Mouse (Mus musculus): Measurements from ENCODE around the gene Glra1. TPM values are rescaled to one million over a fixed set of nuclear protein-coding genes. Genes with fewer than 3 reads are reported as not detected.
A peak's percentile ranks its signal among the peaks of the same experiment; 100 is the strongest.
"Not testable (repeated sequence)": the region's sequence is repeated elsewhere in the genome, so short reads cannot be mapped to it uniquely, and the experiment has no call there.

The Glra1 gene
- not detected in 2 replicates for polyA plus RNA-seq (2011; ENCODE audit: insufficient read depth, insufficient read length, low read depth, missing spikeins)

DNA sequence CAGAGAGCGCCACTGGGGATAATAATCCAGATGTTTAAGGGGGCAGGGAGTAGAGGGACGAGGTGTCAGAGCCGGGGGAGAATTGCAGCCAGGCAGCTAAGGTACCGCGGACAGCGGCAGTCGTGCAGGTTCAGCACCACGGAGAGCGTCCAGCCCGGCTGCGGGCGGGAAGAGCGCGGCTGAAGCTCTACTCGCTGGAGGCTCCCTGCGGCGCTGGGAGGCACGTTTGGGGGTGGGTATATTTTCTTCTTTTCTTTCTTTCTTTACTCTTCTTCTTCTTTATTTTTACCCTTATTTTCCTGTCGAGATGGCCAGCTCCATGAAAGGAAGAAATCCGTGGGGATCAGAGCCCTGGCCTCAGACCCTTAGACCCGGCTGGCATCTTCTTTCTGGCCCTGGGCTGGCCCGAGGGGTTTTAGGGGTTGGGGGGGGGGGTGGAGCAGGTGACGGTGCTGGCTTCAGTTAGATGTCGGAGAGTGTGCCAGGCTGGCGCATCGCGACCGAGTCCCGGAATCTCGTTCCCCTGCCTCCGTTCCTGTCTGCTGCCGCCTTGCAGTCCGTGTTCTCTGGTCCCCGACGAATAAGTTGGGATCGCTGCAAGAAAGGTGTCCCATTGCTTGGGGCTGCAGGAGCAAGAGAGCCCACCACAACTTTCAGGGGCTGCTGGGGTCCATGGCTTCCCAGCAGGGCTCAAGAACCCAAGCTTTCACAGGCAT is at the start of gene Glra1:
Gene Glra1, minus strand, starts transcription at position 391 of the 716 bp plus-strand sequence.
- no peak within 1 kb of the TSS for H3K9ac ChIP-seq (ENCODE audit: low read depth, poor library complexity, severe bottlenecking)
- no peak within 1 kb of the TSS for H3K27ac ChIP-seq (ENCODE audit: insufficient read depth, low read length)
- no peaks in the 10 kb centered on the region for H3K36me3 ChIP-seq (ENCODE audit: control insufficient read depth, insufficient read depth, low read length, poor library complexity, severe bottlenecking)
- no peaks in the 10 kb centered on the region for H3K9me3 ChIP-seq (replicated peaks; ENCODE audit: control insufficient read depth, insufficient read depth, low read length, poor library complexity, severe bottlenecking)
- no peaks in the 10 kb centered on the region for H3K4me1 ChIP-seq (ENCODE audit: control insufficient read depth, insufficient read depth, low read length)
- no peaks in the 10 kb centered on the region for H3K27me3 ChIP-seq (ENCODE audit: control insufficient read depth, insufficient read depth, low read length, poor library complexity, severe bottlenecking)
- H3K4me3 ChIP-seq (ENCODE audit: low read depth, low read length) = peak within 1 kb of the TSS; percentile 17
- TF ChIP-seq CTCF (IDR thresholded peaks at IDR 0.05; ENCODE audit: low read depth, low read length) (no peak), EP300 (IDR thresholded peaks at IDR 0.05; ENCODE audit: insufficient read depth, low read depth, low read length) (0 out of 2 replicates have a peak, but pooled peaks have one; percentile 15), POLR2A (IDR thresholded peaks at IDR 0.05; ENCODE audit: insufficient read depth, low read length) (no peak)

DNA sequence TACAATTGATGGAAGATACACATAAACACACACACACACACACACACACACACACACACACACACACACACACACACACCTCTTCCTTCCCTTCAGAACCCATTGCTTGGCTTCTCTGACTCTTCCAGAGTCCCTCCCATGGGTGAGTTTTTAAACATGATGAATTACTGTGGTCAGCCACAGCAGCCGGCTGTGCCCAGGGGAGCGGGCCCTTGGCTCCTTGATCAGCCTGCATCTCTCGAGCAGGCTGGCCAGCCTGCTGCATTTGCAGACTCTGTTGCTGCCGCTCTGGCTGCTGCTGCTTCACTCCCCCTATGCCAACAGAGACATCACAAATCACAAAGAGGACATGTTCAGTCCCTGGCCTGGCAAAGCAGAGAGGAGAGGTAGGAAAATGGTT is 29.0 kb upstream of the Glra1 start:
- no peak overlapping the region for H3K9ac ChIP-seq (ENCODE audit: low read depth, poor library complexity, severe bottlenecking)
- no peak for TF ChIP-seq CTCF (IDR thresholded peaks at IDR 0.05; ENCODE audit: low read depth, low read length)
- TF ChIP-seq EP300 (IDR thresholded peaks at IDR 0.05; ENCODE audit: insufficient read depth, low read depth, low read length) = no peak
- TF ChIP-seq POLR2A (IDR thresholded peaks at IDR 0.05; ENCODE audit: insufficient read depth, low read length) = no peak
- no peaks in the 10 kb centered on the region for H3K27me3 ChIP-seq (ENCODE audit: control insufficient read depth, insufficient read depth, low read length, poor library complexity, severe bottlenecking)
- H3K36me3 ChIP-seq (ENCODE audit: control insufficient read depth, insufficient read depth, low read length, poor library complexity, severe bottlenecking) = no peaks in the 10 kb centered on the region
- H3K27ac ChIP-seq (ENCODE audit: insufficient read depth, low read length) = no peak overlapping the region
- no peak overlapping the region for H3K4me3 ChIP-seq (ENCODE audit: low read depth, low read length)
- no peaks in the 10 kb centered on the region for H3K4me1 ChIP-seq (ENCODE audit: control insufficient read depth, insufficient read depth, low read length)
- H3K9me3 ChIP-seq (replicated peaks; ENCODE audit: control insufficient read depth, insufficient read depth, low read length, poor library complexity, severe bottlenecking) = no peaks in the 10 kb centered on the region

DNA sequence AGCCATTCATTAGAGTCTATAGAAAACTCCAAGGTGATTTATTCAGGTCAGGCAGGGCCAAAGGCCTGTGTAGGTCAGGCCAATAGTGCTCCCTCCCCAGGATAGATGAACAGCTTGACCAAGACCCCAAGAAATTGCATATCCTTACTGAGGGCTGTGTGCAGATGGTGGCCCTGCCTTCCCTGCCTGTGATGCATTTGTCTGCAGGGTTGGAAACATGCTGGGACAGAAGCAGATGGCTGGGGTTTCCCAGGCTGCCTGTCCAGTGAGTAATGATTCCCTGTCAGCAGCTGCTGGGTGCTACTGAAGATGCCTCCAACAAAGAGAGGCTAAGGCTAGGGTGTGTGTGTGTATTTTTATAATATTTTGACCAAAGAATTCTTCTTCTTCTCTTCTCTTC is 25.9 kb upstream of the Glra1 start:
- Histone ChIP-seq H3K9me3 (replicated peaks; ENCODE audit: control insufficient read depth, insufficient read depth, low read length, poor library complexity, severe bottlenecking) (no peaks in the 10 kb centered on the region), H3K27me3 (ENCODE audit: control insufficient read depth, insufficient read depth, low read length, poor library complexity, severe bottlenecking) (no peaks in the 10 kb centered on the region), H3K4me3 (ENCODE audit: low read depth, low read length) (no peak overlapping the region), H3K9ac (ENCODE audit: low read depth, poor library complexity, severe bottlenecking) (no peak overlapping the region), H3K36me3 (ENCODE audit: control insufficient read depth, insufficient read depth, low read length, poor library complexity, severe bottlenecking) (no peaks in the 10 kb centered on the region), H3K4me1 (ENCODE audit: control insufficient read depth, insufficient read depth, low read length) (no peaks in the 10 kb centered on the region), H3K27ac (ENCODE audit: insufficient read depth, low read length) (no peak overlapping the region)
- TF ChIP-seq CTCF (IDR thresholded peaks at IDR 0.05; ENCODE audit: low read depth, low read length) (no peak), EP300 (IDR thresholded peaks at IDR 0.05; ENCODE audit: insufficient read depth, low read depth, low read length) (no peak), POLR2A (IDR thresholded peaks at IDR 0.05; ENCODE audit: insufficient read depth, low read length) (no peak)

DNA sequence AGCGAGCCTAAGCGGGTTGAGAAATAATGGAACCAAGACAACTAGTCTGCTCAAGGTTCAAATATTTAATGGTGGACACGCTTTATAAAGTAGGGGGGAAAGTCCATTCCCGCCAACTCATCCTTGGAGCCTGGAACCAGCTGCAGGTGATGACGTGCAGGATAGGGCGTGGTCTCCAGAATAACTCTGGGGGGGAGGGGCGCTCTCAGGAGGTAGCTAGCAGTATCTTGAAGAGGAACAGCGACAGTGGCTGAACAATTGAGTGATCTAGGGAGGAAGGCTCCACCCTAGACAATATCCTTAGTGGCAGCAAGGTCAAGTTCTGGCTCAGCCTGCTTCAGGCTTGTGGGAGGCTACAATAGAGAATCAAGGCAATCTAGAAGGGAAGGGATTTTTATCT is 6.6 kb upstream of the Glra1 start:
- not testable (repeated sequence) for H3K27me3 ChIP-seq (ENCODE audit: control insufficient read depth, insufficient read depth, low read length, poor library complexity, severe bottlenecking); H3K4me1 ChIP-seq (ENCODE audit: control insufficient read depth, insufficient read depth, low read length); H3K36me3 ChIP-seq (ENCODE audit: control insufficient read depth, insufficient read depth, low read length, poor library complexity, severe bottlenecking); H3K9ac ChIP-seq (ENCODE audit: low read depth, poor library complexity, severe bottlenecking); H3K4me3 ChIP-seq (ENCODE audit: low read depth, low read length); H3K9me3 ChIP-seq (replicated peaks; ENCODE audit: control insufficient read depth, insufficient read depth, low read length, poor library complexity, severe bottlenecking); H3K27ac ChIP-seq (ENCODE audit: insufficient read depth, low read length)

DNA sequence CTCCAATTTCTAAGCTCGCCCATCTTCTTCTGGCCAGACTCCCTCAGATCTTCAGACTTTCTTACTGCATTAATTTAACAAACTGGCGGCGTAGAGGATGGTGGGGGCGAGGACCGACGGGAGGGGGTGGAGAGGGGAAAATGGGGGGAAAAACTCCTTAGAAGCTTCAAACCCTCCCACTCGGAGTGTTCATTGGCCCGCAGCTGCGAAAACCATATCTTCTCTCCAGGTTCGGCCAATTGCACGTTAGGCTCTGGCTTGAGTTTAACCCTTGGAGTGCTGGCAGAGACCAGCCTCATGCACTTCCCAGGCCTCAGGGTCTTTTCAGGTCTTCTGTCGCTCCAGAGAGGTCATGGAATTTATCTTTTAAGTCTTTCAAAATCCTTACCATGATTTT is 524 bp upstream of the Glra1 start:
- H3K4me1 ChIP-seq (ENCODE audit: control insufficient read depth, insufficient read depth, low read length) = no peaks in the 10 kb centered on the region
- peak overlapping the region; percentile 17 for H3K4me3 ChIP-seq (ENCODE audit: low read depth, low read length)
- no peak overlapping the region for H3K27ac ChIP-seq (ENCODE audit: insufficient read depth, low read length)
- H3K9me3 ChIP-seq (replicated peaks; ENCODE audit: control insufficient read depth, insufficient read depth, low read length, poor library complexity, severe bottlenecking) = no peaks in the 10 kb centered on the region
- H3K36me3 ChIP-seq (ENCODE audit: control insufficient read depth, insufficient read depth, low read length, poor library complexity, severe bottlenecking) = no peaks in the 10 kb centered on the region
- no peak overlapping the region for H3K9ac ChIP-seq (ENCODE audit: low read depth, poor library complexity, severe bottlenecking)
- no peak for TF ChIP-seq CTCF (IDR thresholded peaks at IDR 0.05; ENCODE audit: low read depth, low read length)
- no peak for TF ChIP-seq EP300 (IDR thresholded peaks at IDR 0.05; ENCODE audit: insufficient read depth, low read depth, low read length)
- no peak for TF ChIP-seq POLR2A (IDR thresholded peaks at IDR 0.05; ENCODE audit: insufficient read depth, low read length)
- no peaks in the 10 kb centered on the region for H3K27me3 ChIP-seq (ENCODE audit: control insufficient read depth, insufficient read depth, low read length, poor library complexity, severe bottlenecking)

DNA sequence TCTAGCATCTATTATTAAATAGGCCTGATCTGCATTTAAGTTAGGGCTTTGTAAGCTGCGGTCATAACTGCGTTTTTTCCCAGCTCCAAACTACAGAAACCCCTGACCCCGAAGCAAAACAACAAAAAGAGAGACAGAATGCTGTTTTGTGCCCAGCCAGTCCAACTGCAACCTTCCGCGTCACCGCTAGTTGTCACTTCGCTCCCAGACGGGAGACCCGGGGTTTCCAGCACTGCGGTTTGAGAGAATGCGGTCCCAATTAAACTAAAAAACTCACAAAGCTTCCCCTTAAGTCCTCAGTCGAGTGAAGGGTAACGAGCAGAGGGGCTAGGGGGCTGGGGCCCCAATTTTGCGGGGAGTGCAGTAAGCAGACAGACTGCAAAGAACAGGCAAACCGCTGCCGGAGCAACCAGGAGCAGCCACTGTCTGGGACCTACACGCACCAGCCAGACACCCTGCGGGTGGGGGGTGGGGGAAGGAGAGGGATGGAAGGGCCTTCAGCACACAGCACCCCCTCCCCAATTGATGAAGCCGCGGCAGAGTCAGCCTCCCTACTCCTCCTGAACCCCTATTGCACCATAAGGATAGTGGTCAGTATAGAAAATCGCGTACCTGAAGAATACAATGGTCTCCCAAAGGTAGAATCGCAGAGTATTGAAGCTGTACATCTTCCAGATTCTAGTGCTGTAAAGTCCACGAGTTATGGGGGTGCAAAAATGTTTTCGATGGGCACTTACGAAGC is 761 bp downstream of the Glra1 start:
- Histone ChIP-seq H3K36me3 (ENCODE audit: control insufficient read depth, insufficient read depth, low read length, poor library complexity, severe bottlenecking) (no peaks in the 10 kb centered on the region), H3K9me3 (replicated peaks; ENCODE audit: control insufficient read depth, insufficient read depth, low read length, poor library complexity, severe bottlenecking) (no peaks in the 10 kb centered on the region), H3K4me3 (ENCODE audit: low read depth, low read length) (no peak overlapping the region), H3K9ac (ENCODE audit: low read depth, poor library complexity, severe bottlenecking) (no peak overlapping the region), H3K27ac (ENCODE audit: insufficient read depth, low read length) (no peak overlapping the region), H3K4me1 (ENCODE audit: control insufficient read depth, insufficient read depth, low read length) (no peaks in the 10 kb centered on the region), H3K27me3 (ENCODE audit: control insufficient read depth, insufficient read depth, low read length, poor library complexity, severe bottlenecking) (no peaks in the 10 kb centered on the region)
- TF ChIP-seq CTCF (IDR thresholded peaks at IDR 0.05; ENCODE audit: low read depth, low read length) = peak; percentile 37
- TF ChIP-seq EP300 (IDR thresholded peaks at IDR 0.05; ENCODE audit: insufficient read depth, low read depth, low read length) = no peak
- TF ChIP-seq POLR2A (IDR thresholded peaks at IDR 0.05; ENCODE audit: insufficient read depth, low read length) = no peak

Data from ES-Bruce4 (cell line).